Mouse (Mus musculus): Measurements from ENCODE around the gene Rpl35a. TPM values are rescaled to one million over a fixed set of nuclear protein-coding genes. Genes with fewer than 3 reads are reported as not detected.

Rpl35a gene
- 1,015 and 1,080 TPM in 2 replicates for polyA plus RNA-seq (2014; fragmentation: Nextera tagmentation; extraction: Ambion mirVana)

- peak; percentile 95 for DNase-seq
- under 1% methylated on average over 47 of the region's 47 CpGs for WGBS
- TF ChIP-seq CTCF (IDR thresholded peaks at IDR 0.05; ENCODE audit: low read depth): no peak
Measured at GRCm38 (mm10) chr16:33056095-33056785, at the start of gene Rpl35a, which contains the start of gene Iqcg. Gene Rpl35a, plus strand, starts transcription at chr16:33056453. Gene Iqcg, minus strand, starts transcription at chr16:33056218.

GRCm38 (mm10) chr16:33006888-33007287 lies 49.4 kb upstream of the Rpl35a start:
- peaks cover 9% of the 10 kb centered on the region; the same call in 1 of the 2 replicates for H3K4me1 ChIP-seq (ENCODE audit: insufficient read depth)
- TF ChIP-seq CTCF (IDR thresholded peaks at IDR 0.05; ENCODE audit: low read depth): no peak
- no peak for DNase-seq
- peaks cover 58% of the 10 kb centered on the region for H3K36me3 ChIP-seq (ENCODE audit: insufficient read depth)
- peak overlapping the region; percentile 36; the same call in 1 of the 2 replicates for H3K27ac ChIP-seq (ENCODE audit: low read depth)
- no peak overlapping the region for H3K4me3 ChIP-seq (ENCODE audit: low read depth, low read length)
- no peak overlapping the region for H3K9ac ChIP-seq
- peak; percentile 23; the same call in 1 of the 2 replicates for ATAC-seq (ENCODE audit: insufficient read depth)
- H3K4me2 ChIP-seq: no peak overlapping the region
- WGBS: 77% methylated on average over 7 of the region's 7 CpGs
- H3K9me3 ChIP-seq (ENCODE audit: low read depth, low read length): no peaks in the 10 kb centered on the region
- no peaks in the 10 kb centered on the region for H3K27me3 ChIP-seq (ENCODE audit: insufficient read depth, low read length)

More at GRCm38 (mm10) chr16:33056095-33056785, at the start of gene Rpl35a, which contains the start of gene Iqcg:
- Histone ChIP-seq H3K4me2 (peak within 1 kb of the TSS; percentile 71), H3K9me3 (ENCODE audit: low read depth, low read length) (no peaks in the 10 kb centered on the region), H3K27ac (ENCODE audit: low read depth) (peak within 1 kb of the TSS; percentile 85), H3K4me1 (ENCODE audit: insufficient read depth) (no peaks in the 10 kb centered on the region), H3K36me3 (ENCODE audit: insufficient read depth) (peaks cover 35% of the 10 kb centered on the region), H3K9ac (peak within 1 kb of the TSS; percentile 93), H3K27me3 (ENCODE audit: insufficient read depth, low read length) (no peaks in the 10 kb centered on the region), H3K4me3 (ENCODE audit: low read depth, low read length) (peak within 1 kb of the TSS; percentile 82)
- peak; percentile 93 for ATAC-seq (ENCODE audit: insufficient read depth)

- WGBS: 84% methylated on average over 7 of the region's 7 CpGs
Measured at GRCm38 (mm10) chr16:33007436-33007835, 48.8 kb upstream of the Rpl35a start.

GRCm38 (mm10) chr16:33010166-33010565 lies 46.1 kb upstream of the Rpl35a start:
- WGBS: 91% methylated on average over 6 of the region's 6 CpGs
- no peaks in the 10 kb centered on the region for H3K9me3 ChIP-seq (ENCODE audit: low read depth, low read length)
- TF ChIP-seq CTCF (IDR thresholded peaks at IDR 0.05; ENCODE audit: low read depth): no peak
- H3K4me2 ChIP-seq: no peak overlapping the region
- H3K27ac ChIP-seq (ENCODE audit: low read depth): no peak overlapping the region
- no peak overlapping the region for H3K4me3 ChIP-seq (ENCODE audit: low read depth, low read length)
- no peak overlapping the region for H3K9ac ChIP-seq
- DNase-seq (no peak), ATAC-seq (ENCODE audit: insufficient read depth) (no peak)
- peaks cover 69% of the 10 kb centered on the region for H3K36me3 ChIP-seq (ENCODE audit: insufficient read depth)
- peaks cover 8% of the 10 kb centered on the region; the same call in 1 of the 2 replicates for H3K4me1 ChIP-seq (ENCODE audit: insufficient read depth)
- no peaks in the 10 kb centered on the region for H3K27me3 ChIP-seq (ENCODE audit: insufficient read depth, low read length)

More at GRCm38 (mm10) chr16:33007436-33007835, 48.8 kb upstream of the Rpl35a start:
- H3K4me2 ChIP-seq: no peak overlapping the region
- H3K9me3 ChIP-seq (ENCODE audit: low read depth, low read length): no peaks in the 10 kb centered on the region
- no peak for DNase-seq
- peaks cover 63% of the 10 kb centered on the region for H3K36me3 ChIP-seq (ENCODE audit: insufficient read depth)
- no peak overlapping the region for H3K27ac ChIP-seq (ENCODE audit: low read depth)
- no peak overlapping the region for H3K9ac ChIP-seq
- no peaks in the 10 kb centered on the region for H3K27me3 ChIP-seq (ENCODE audit: insufficient read depth, low read length)
- no peak overlapping the region for H3K4me3 ChIP-seq (ENCODE audit: low read depth, low read length)
- no peak for TF ChIP-seq CTCF (IDR thresholded peaks at IDR 0.05; ENCODE audit: low read depth)
- peaks cover 9% of the 10 kb centered on the region; the same call in 1 of the 2 replicates for H3K4me1 ChIP-seq (ENCODE audit: insufficient read depth)
- ATAC-seq (ENCODE audit: insufficient read depth): no peak

GRCm38 (mm10) chr16:33013801-33014200 lies 42.5 kb upstream of the Rpl35a start:
- no peak overlapping the region for H3K9ac ChIP-seq
- H3K36me3 ChIP-seq (ENCODE audit: insufficient read depth): peaks cover 56% of the 10 kb centered on the region
- H3K4me3 ChIP-seq (ENCODE audit: low read depth, low read length): no peak overlapping the region
- 90% methylated on average over 5 of the region's 5 CpGs for WGBS
- no peaks in the 10 kb centered on the region for H3K27me3 ChIP-seq (ENCODE audit: insufficient read depth, low read length)
- TF ChIP-seq CTCF (IDR thresholded peaks at IDR 0.05; ENCODE audit: low read depth): no peak
- H3K27ac ChIP-seq (ENCODE audit: low read depth): no peak overlapping the region
- H3K9me3 ChIP-seq (ENCODE audit: low read depth, low read length): no peaks in the 10 kb centered on the region
- ATAC-seq (ENCODE audit: insufficient read depth): no peak
- H3K4me2 ChIP-seq: no peak overlapping the region
- DNase-seq: no peak
- H3K4me1 ChIP-seq (ENCODE audit: insufficient read depth): peaks cover 8% of the 10 kb centered on the region; the same call in 1 of the 2 replicates

- Histone ChIP-seq H3K4me1 (ENCODE audit: insufficient read depth) (peaks cover 8% of the 10 kb centered on the region; the same call in 1 of the 2 replicates), H3K27ac (ENCODE audit: low read depth) (peak overlapping the region; percentile 46; the same call in 1 of the 2 replicates), H3K9me3 (ENCODE audit: low read depth, low read length) (no peaks in the 10 kb centered on the region), H3K9ac (no peak overlapping the region), H3K4me3 (ENCODE audit: low read depth, low read length) (no peak overlapping the region), H3K36me3 (ENCODE audit: insufficient read depth) (peaks cover 45% of the 10 kb centered on the region), H3K4me2 (no peak overlapping the region), H3K27me3 (ENCODE audit: insufficient read depth, low read length) (no peaks in the 10 kb centered on the region)
- no peak for TF ChIP-seq CTCF (IDR thresholded peaks at IDR 0.05; ENCODE audit: low read depth)
- 88% methylated on average over 1 of the region's 1 CpGs for WGBS
- DNase-seq (peak; percentile 55), ATAC-seq (ENCODE audit: insufficient read depth) (peak; percentile 46; the same call in 1 of the 2 replicates)
Measured at GRCm38 (mm10) chr16:33014921-33015320, 41.3 kb upstream of the Rpl35a start.

- no peak overlapping the region for H3K4me3 ChIP-seq (ENCODE audit: low read depth, low read length)
- ATAC-seq (ENCODE audit: insufficient read depth) (peak; percentile 69), DNase-seq (peak; percentile 76)
- peaks cover 8% of the 10 kb centered on the region; the same call in 1 of the 2 replicates for H3K4me1 ChIP-seq (ENCODE audit: insufficient read depth)
- TF ChIP-seq CTCF (IDR thresholded peaks at IDR 0.05; ENCODE audit: low read depth): no peak
- no peak overlapping the region for H3K9ac ChIP-seq
- peak overlapping the region; percentile 50; the same call in 1 of the 2 replicates for H3K27ac ChIP-seq (ENCODE audit: low read depth)
- H3K4me2 ChIP-seq: no peak overlapping the region
- no peaks in the 10 kb centered on the region for H3K9me3 ChIP-seq (ENCODE audit: low read depth, low read length)
- H3K27me3 ChIP-seq (ENCODE audit: insufficient read depth, low read length): no peaks in the 10 kb centered on the region
- 86% methylated on average over 3 of the region's 3 CpGs for WGBS
- peaks cover 40% of the 10 kb centered on the region for H3K36me3 ChIP-seq (ENCODE audit: insufficient read depth)
Measured at GRCm38 (mm10) chr16:33015396-33015907, 40.8 kb upstream of the Rpl35a start.
